Mouse (Mus musculus) T-helper 1 cell (primary cell): Measurements from ENCODE around the gene Pigs.

Experiments used
- in situ Hi-C: fragments of 300-600 bp; cut with MboI, MseI; formaldehyde crosslinking; loops from one replicate; pipeline ENCODE4 v1.15.1; 2025; ENCODE audit warnings: high pct_unique_total_duplicates

The Pigs gene

GRCm38 (mm10) chr11:78363309-78364007, 35.2 kb downstream of the Pigs start:
- in situ Hi-C loops: loop anchor here (5.0 kb wide), 1 partner anchor 39 kb away; no protein-coding TSS in a partner anchor

GRCm38 (mm10) chr11:78364103-78364502, 35.9 kb downstream of the Pigs start:
- in situ Hi-C loops: loop anchor here (5.0 kb wide), 1 partner anchor 38 kb away; no protein-coding TSS in a partner anchor

GRCm38 (mm10) chr11:78367456-78368225, 39.4 kb downstream of the Pigs start:
- in situ Hi-C loops: no loop called here

- in situ Hi-C loops: no loop called here
Observed at GRCm38 (mm10) chr11:78370389-78370788, 42.2 kb downstream of the Pigs start.

GRCm38 (mm10) chr11:78371711-78372110, 43.5 kb downstream of the Pigs start:
- in situ Hi-C loops: no loop called here

- in situ Hi-C loops: no loop called here
Observed at GRCm38 (mm10) chr11:78372166-78372565, 44.0 kb downstream of the Pigs start.

- in situ Hi-C loops: no loop called here
Observed at GRCm38 (mm10) chr11:78372610-78373009, 44.4 kb downstream of the Pigs start.

- in situ Hi-C loops: no loop called here
Observed at GRCm38 (mm10) chr11:78374147-78374546, 45.9 kb downstream of the Pigs start.

- in situ Hi-C loops: no loop called here
Observed at GRCm38 (mm10) chr11:78377549-78378159, 49.4 kb downstream of the Pigs start.

GRCm38 (mm10) chr11:78380351-78380750, 52.1 kb downstream of the Pigs start:
- in situ Hi-C loops: no loop called here

- in situ Hi-C loops: no loop called here
Observed at GRCm38 (mm10) chr11:78380996-78381395, 52.8 kb downstream of the Pigs start.

GRCm38 (mm10) chr11:78382286-78382685, 54.1 kb downstream of the Pigs start:
- in situ Hi-C loops: no loop called here

- in situ Hi-C loops: no loop called here
Observed at GRCm38 (mm10) chr11:78382701-78383100, 54.5 kb downstream of the Pigs start.

GRCm38 (mm10) chr11:78385776-78386175, 57.6 kb downstream of the Pigs start:
- in situ Hi-C loops: no loop called here

GRCm38 (mm10) chr11:78386508-78387043, 58.4 kb downstream of the Pigs start, which contains the start of gene Foxn1:
TSS of gene Foxn1 (minus strand) at chr11:78386558.
- in situ Hi-C loops: no loop called here
